Mouse (Mus musculus): ENCODE results near the gene Reep3. TPM values are rescaled to one million over a fixed set of nuclear protein-coding genes. Genes with fewer than 3 reads are reported as not detected.

Reep3 gene
- polyA plus RNA-seq, 1 experiment = 13.0 TPM

DNA sequence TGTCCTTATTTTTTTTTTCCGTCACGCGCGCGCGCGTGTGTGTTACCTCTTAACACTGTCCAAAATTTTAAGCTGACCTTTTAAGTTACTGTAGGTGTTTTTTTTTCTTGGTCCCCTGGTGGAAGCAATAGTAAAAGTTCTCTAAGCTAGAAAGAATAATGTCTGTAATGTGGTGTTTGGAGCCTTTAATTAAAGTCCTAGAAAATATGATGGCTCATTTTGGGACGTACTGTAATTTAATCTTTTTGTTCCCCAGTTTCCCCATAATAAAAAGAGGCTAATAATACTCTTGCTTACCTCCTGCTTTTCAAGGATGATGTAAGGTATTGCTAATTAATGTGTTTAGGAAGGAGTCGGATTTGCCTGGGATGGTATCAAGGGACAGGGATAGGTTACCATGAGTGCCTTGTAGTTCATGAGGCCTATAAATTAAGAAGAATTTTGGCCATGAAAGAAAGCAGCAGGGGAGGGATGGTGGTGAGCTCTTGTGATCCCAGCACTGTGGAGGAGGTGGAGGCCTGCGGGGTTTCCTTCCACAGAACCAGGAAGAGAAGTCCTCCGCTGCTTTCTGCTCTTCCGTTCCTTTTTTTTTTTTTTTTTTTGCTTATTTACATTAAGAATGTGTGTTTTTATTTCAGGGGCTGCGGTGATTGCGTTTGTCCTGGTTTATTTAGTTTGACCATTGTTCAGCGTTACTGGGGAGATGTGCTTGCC lies 849 bp upstream of the Reep3 start:
- Histone ChIP-seq H3K79me2 (ENCODE audit: control insufficient read depth, insufficient read depth) (peaks cover 77% of the 10 kb centered on the region), H3K36me3 (ENCODE audit: control insufficient read depth, insufficient read depth) (no peaks in the 10 kb centered on the region), H3K27me3 (ENCODE audit: control insufficient read depth, insufficient read depth, insufficient read length) (no peaks in the 10 kb centered on the region), H3ac (ENCODE audit: control insufficient read depth, insufficient read length) (peak overlapping the region; percentile 87), H3K4me2 (ENCODE audit: low read depth) (peak overlapping the region; percentile 91), H3K4me3 (peak overlapping the region; percentile 71)
- TF ChIP-seq MYOD1 (IDR thresholded peaks at IDR 0.05; ENCODE audit: control insufficient read depth in 1 of 3, insufficient read length in 2 of 3, low read depth in 2 of 3) (no peak), TCF3 (IDR thresholded peaks at IDR 0.05; ENCODE audit: insufficient read length, low read depth) (no peak), TCF12 (IDR thresholded peaks at IDR 0.05; ENCODE audit: insufficient read depth, poor library complexity, severe bottlenecking) (no peak), USF1 (IDR thresholded peaks at IDR 0.05; ENCODE audit: low read depth) (no peak), REST (IDR thresholded peaks at IDR 0.05; ENCODE audit: insufficient read depth, insufficient read length) (no peak), POLR2AphosphoS2 (IDR thresholded peaks at IDR 0.05; ENCODE audit: insufficient read length, low read depth) (no peak), SRF (IDR thresholded peaks at IDR 0.05; ENCODE audit: control insufficient read depth, insufficient read length, low read depth) (no peak), CEBPB (IDR thresholded peaks at IDR 0.05; ENCODE audit: insufficient read depth, poor library complexity, severe bottlenecking) (no peak), POLR2A (IDR thresholded peaks at IDR 0.05; ENCODE audit: insufficient read length, low read depth) (no peak), MYOG (IDR thresholded peaks at IDR 0.05; ENCODE audit: control insufficient read depth in 1 of 3, insufficient read depth in 1 of 3, insufficient read length in 2 of 3, low read depth in 2 of 3) (no peak), E2F4 (IDR thresholded peaks at IDR 0.05; ENCODE audit: insufficient read depth) (no peak), MAX (IDR thresholded peaks at IDR 0.05; ENCODE audit: low read depth) (no peak)

DNA sequence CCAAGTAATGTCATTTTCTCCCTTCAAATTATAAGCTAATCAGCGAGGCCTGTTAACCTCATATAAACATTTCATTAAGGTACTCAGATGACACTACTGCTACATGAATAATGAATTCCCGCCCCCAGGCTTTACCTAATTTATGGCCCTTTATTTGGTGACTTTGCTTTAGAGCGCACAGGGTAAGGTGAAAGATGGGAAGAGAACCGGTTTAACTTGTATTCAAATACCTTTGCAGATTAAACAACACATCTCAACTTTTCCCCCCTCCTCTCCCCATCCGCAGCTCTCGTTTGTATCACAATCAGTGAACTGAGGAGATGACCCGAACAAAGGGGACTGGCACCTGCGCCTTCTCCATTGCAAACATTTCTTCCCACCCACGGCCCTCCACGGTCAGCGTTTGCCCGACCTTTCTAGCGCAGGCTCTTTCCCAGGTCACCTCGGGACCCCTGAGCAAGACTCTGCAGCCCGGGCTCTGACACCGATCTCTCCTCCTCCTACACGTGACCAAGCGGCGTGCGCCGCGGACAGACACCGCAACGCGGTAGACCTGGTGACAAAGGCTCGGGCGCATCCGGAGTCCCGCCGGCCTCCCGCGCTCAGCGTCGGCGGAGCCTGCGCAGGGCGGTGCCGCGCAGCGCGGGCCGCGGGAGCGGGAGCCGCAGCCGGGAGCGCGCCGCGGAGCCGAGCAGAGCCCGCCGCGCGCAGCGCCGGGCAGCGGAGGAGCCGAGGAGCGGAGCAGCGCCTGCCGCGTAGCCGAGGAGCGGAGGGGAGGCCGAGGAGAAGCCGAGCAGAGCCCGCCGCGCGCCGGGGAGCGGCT lies 736 bp downstream of the Reep3 start, which contains the start of gene Jmjd1c:
Gene Jmjd1c (plus strand): TSS at position 328 of the 823 bp plus-strand sequence.
- Histone ChIP-seq H3ac (ENCODE audit: control insufficient read depth, insufficient read length) (peak within 1 kb of the TSS; percentile 87), H3K27me3 (ENCODE audit: control insufficient read depth, insufficient read depth, insufficient read length) (no peaks in the 10 kb centered on the region), H3K4me2 (ENCODE audit: low read depth) (peak within 1 kb of the TSS; percentile 88), H3K79me2 (ENCODE audit: control insufficient read depth, insufficient read depth) (peaks cover 61% of the 10 kb centered on the region), H3K4me3 (peak within 1 kb of the TSS; percentile 71), H3K36me3 (ENCODE audit: control insufficient read depth, insufficient read depth) (no peaks in the 10 kb centered on the region)
- TF ChIP-seq CEBPB (IDR thresholded peaks at IDR 0.05; ENCODE audit: insufficient read depth, poor library complexity, severe bottlenecking) (no peak), E2F4 (IDR thresholded peaks at IDR 0.05; ENCODE audit: insufficient read depth) (peak; percentile 51), MYOD1 (IDR thresholded peaks at IDR 0.05; ENCODE audit: control insufficient read depth in 1 of 3, insufficient read length in 2 of 3, low read depth in 2 of 3) (peak in 1 of 3 experiments; percentile 25), REST (IDR thresholded peaks at IDR 0.05; ENCODE audit: insufficient read depth, insufficient read length) (no peak), POLR2A (IDR thresholded peaks at IDR 0.05; ENCODE audit: insufficient read length, low read depth) (peak; percentile 60), SRF (IDR thresholded peaks at IDR 0.05; ENCODE audit: control insufficient read depth, insufficient read length, low read depth) (no peak), USF1 (IDR thresholded peaks at IDR 0.05; ENCODE audit: low read depth) (peak; percentile 85), TCF3 (IDR thresholded peaks at IDR 0.05; ENCODE audit: insufficient read length, low read depth) (no peak)

DNA sequence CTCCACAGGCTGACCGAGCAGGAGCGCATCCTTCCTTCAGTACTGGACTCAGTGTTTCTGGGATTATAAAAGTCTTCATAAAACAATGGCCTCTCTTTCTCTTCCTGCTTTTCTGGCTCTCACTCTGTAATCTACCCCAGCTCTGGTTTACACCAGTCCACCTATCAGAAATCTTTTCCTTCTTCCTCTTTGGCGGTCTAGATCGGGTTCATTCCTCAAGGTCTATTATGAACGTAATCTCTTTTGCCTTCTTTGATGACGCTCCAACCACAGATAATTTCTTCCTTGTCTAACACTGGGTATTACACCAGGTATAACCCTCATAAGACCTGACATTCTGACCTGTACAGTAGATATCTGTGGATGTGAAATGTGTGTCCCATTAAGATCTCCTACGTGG lies 1.8 kb downstream of the Reep3 start:
- no peaks in the 10 kb centered on the region for H3K27me3 ChIP-seq (ENCODE audit: control insufficient read depth, insufficient read depth, insufficient read length)
- TF ChIP-seq POLR2A (IDR thresholded peaks at IDR 0.05; ENCODE audit: insufficient read length, low read depth) = no peak
- no peak overlapping the region for H3ac ChIP-seq (ENCODE audit: control insufficient read depth, insufficient read length)
- H3K4me2 ChIP-seq (ENCODE audit: low read depth) = no peak overlapping the region
- no peaks in the 10 kb centered on the region for H3K36me3 ChIP-seq (ENCODE audit: control insufficient read depth, insufficient read depth)
- peaks cover 55% of the 10 kb centered on the region for H3K79me2 ChIP-seq (ENCODE audit: control insufficient read depth, insufficient read depth)
- no peak overlapping the region for H3K4me3 ChIP-seq

DNA sequence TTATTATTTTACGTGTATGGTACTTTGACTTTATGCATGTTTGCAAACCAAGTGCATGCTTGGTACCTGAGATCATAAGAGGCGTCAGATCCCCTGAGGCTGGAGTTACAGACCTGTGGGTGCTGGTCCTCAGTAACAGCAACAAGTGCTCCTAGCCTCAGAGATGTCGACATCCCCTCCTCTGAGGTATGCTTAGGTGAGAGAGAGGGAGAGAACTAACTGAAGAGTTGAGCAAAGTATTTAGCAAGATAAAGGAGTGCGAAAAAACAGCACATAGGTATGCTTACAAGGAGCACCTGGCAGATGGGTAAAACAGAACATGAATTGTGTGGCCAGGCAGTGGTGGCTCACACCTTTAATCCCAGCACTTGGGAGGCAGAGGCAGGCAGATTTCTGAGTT lies 6.1 kb downstream of the Reep3 start:
- Histone ChIP-seq H3K36me3 (ENCODE audit: control insufficient read depth, insufficient read depth) (no peaks in the 10 kb centered on the region), H3ac (ENCODE audit: control insufficient read depth, insufficient read length) (no peak overlapping the region), H3K79me2 (ENCODE audit: control insufficient read depth, insufficient read depth) (peaks cover 34% of the 10 kb centered on the region), H3K27me3 (ENCODE audit: control insufficient read depth, insufficient read depth, insufficient read length) (no peaks in the 10 kb centered on the region), H3K4me3 (no peak overlapping the region), H3K4me2 (ENCODE audit: low read depth) (no peak overlapping the region)
- TF ChIP-seq TCF12 (IDR thresholded peaks at IDR 0.05; ENCODE audit: insufficient read depth, poor library complexity, severe bottlenecking) (no peak), MYOD1 (IDR thresholded peaks at IDR 0.05; ENCODE audit: control insufficient read depth in 1 of 3, insufficient read length in 2 of 3, low read depth in 2 of 3) (no peak), MYOG (IDR thresholded peaks at IDR 0.05; ENCODE audit: control insufficient read depth in 1 of 3, insufficient read depth in 1 of 3, insufficient read length in 2 of 3, low read depth in 2 of 3) (no peak), E2F4 (IDR thresholded peaks at IDR 0.05; ENCODE audit: insufficient read depth) (no peak), USF1 (IDR thresholded peaks at IDR 0.05; ENCODE audit: low read depth) (no peak), TCF3 (IDR thresholded peaks at IDR 0.05; ENCODE audit: insufficient read length, low read depth) (no peak), POLR2A (IDR thresholded peaks at IDR 0.05; ENCODE audit: insufficient read length, low read depth) (no peak)

Data from myocyte (in vitro differentiated cells).